Mouse (Mus musculus): ENCODE results near the gene Limd2. TPM values are rescaled to one million over a fixed set of nuclear protein-coding genes. Genes with fewer than 3 reads are reported as not detected.
"Not testable (repeated sequence)": the region's sequence is repeated elsewhere in the genome, so short reads cannot be mapped to it uniquely, and the experiment has no call there.

Limd2 gene
- polyA plus RNA-seq, 1 experiment from 2014 or later: 187 TPM

DNA sequence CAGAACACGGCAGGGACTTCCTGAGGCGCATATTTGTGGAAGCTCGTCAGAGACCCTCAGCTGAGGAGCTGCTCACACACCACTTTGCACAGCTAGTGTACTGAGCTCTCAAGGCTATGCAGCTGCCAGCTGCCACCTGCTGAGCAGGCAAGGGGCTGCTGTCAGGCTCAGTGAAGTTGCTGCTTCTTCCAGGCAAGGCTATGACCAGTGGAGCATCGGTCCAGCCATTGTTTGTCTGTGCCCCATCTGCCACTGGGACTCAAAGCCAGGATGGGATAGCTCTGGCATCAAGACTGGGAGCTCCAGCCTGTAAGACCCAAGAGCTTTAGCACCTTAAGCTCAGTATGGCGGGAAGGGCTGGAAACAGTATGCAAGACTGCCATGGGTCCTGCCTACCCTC lies 6.6 kb downstream of the Limd2 start:
- Histone ChIP-seq H3K4me2 (no peak overlapping the region), H3K27me3 (no peaks in the 10 kb centered on the region), H3K27ac (replicated peaks) (peak overlapping the region; percentile 42; the same call in 1 of the 2 replicates), H3K4me3 (no peak overlapping the region), H3K36me3 (peaks cover 89% of the 10 kb centered on the region), H3K9ac (no peak overlapping the region), H3K4me1 (replicated peaks) (peaks cover 34% of the 10 kb centered on the region), H3K9me3 (no peaks in the 10 kb centered on the region)
- no peak for ATAC-seq (ENCODE audit: low read depth)
- 85% methylated on average over 5 of the region's 5 CpGs for WGBS

DNA sequence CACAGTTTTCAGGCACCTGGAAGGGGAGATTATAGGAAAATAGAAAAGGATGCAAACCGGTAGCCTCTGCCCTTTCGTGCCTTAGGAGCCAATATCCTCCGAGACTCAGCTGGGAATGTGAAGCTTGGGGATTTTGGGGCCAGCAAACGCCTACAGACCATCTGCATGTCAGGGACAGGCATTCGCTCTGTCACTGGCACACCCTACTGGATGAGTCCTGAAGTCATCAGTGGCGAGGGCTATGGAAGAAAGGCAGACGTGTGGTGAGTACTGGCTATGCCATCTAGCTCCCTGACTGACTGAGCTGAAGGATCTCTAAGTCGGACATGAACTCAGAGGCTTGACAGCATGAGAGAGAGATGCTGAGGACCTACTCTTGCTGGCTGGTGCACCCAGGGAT lies 8.5 kb downstream of the Limd2 start:
- Histone ChIP-seq H3K9me3 (no peaks in the 10 kb centered on the region), H3K4me2 (no peak overlapping the region), H3K4me1 (replicated peaks) (peaks cover 15% of the 10 kb centered on the region), H3K27me3 (no peaks in the 10 kb centered on the region), H3K9ac (no peak overlapping the region), H3K4me3 (no peak overlapping the region), H3K36me3 (peaks cover 91% of the 10 kb centered on the region), H3K27ac (replicated peaks) (no peak overlapping the region)
- 77% methylated on average over 8 of the region's 8 CpGs for WGBS
- no peak for ATAC-seq (ENCODE audit: low read depth)

DNA sequence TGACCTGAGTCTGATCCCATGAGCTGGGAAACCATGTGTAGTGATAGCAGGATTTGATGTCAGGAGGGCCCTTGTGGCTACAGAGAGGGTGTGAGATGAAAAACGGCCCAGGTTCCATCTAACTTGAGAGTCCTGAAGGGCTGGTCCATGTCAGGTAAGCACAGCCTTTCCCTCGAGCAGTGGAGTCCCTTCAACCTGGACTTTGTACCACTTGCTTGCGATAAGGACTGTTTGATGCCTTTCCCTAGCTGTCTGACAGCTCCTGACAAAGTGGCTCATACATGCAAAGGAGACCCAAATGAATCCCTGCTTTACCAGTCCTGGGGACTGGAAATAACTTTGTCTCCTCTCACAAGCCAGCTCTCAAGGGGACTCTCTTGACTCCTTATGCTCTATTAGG lies 9.4 kb downstream of the Limd2 start:
- no peak overlapping the region for H3K9ac ChIP-seq
- H3K27me3 ChIP-seq: no peaks in the 10 kb centered on the region
- no peak overlapping the region for H3K4me3 ChIP-seq
- H3K9me3 ChIP-seq: no peaks in the 10 kb centered on the region
- H3K27ac ChIP-seq (replicated peaks): no peak overlapping the region
- no peak overlapping the region for H3K4me2 ChIP-seq
- peaks cover 89% of the 10 kb centered on the region for H3K36me3 ChIP-seq
- H3K4me1 ChIP-seq (replicated peaks): peaks cover 6% of the 10 kb centered on the region
- ATAC-seq (ENCODE audit: low read depth): no peak
- 86% methylated on average over 3 of the region's 3 CpGs for WGBS

DNA sequence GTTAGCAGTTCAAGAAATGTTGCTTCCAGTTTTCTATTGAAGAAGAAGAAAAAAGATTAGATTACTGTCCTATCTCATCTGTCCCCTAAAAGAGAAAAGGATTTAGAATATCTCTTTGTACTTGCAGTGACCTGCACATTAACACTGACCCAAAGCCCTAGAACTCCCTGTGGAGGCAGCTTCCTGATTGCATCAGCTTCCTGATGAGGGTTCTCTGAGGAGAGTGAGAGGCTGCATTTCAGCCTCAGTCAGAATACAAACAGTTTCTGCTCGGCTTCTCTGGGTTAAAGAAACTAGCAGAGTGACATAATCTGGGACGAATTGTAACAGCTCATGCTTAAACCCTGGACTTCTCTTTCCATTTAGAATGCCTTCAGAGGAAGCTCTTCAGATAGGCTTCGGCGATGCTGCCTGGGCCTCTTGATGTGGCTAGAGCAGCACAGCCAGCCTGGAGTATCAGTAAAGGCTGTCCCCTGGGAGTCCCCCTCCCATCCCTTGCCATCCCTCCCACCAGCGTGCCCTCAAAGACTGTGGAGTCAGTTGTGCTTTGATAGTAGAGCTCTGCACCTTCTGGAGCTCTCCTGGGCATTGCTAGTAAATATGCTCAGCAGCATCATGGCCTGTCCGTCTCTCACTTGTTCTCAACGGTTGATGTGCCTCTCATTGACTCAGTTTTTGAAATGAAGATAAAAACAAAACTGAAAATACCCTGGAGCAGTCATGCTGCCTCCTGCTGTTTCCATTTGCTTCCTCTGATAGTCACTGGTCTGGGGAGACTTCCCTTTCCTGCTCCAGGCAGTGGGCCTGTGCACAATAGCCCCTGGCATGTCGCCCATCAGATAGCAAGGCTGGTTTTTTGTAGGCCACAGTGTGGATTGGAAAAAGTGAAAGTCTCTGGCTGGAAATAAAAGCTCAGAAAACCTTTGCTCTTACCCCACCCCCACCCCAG lies 25.8 kb downstream of the Limd2 start:
- peak overlapping the region; percentile 85 for H3K27ac ChIP-seq (replicated peaks)
- H3K4me2 ChIP-seq: peak overlapping the region; percentile 27
- no peak overlapping the region for H3K4me3 ChIP-seq
- H3K9me3 ChIP-seq: no peaks in the 10 kb centered on the region
- H3K27me3 ChIP-seq: no peaks in the 10 kb centered on the region
- WGBS: 33% methylated on average over 8 of the region's 8 CpGs
- H3K36me3 ChIP-seq: peaks cover 19% of the 10 kb centered on the region
- ATAC-seq (ENCODE audit: low read depth): peak; percentile 59
- H3K4me1 ChIP-seq (replicated peaks): peaks cover 15% of the 10 kb centered on the region
- H3K9ac ChIP-seq: no peak overlapping the region; the same call in 1 of the 2 replicates

DNA sequence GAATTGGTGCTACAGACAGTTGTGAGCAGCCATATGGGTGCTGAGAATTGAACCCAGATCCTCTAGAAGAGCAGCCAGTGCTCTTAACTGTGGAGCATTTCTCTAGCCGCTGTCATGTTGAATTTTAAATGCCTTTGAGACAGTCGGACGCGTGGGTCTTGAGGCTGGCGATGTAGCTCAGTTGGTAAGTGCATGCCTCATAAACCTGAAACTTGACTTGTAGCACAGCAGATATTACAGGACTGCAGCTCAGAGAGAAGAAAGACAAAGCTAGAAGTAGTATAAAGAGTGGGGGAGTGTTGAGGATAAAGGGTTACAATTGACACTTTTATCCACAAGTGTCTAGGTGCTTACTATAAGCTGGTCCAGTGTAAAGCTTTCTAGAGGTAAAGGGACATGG lies 28.1 kb downstream of the Limd2 start:
- no peaks in the 10 kb centered on the region for H3K9me3 ChIP-seq
- H3K27ac ChIP-seq (replicated peaks): no peak overlapping the region
- no peak overlapping the region for H3K4me3 ChIP-seq
- no peak overlapping the region for H3K4me2 ChIP-seq
- peaks cover 26% of the 10 kb centered on the region for H3K36me3 ChIP-seq
- 93% methylated on average over 5 of the region's 5 CpGs for WGBS
- H3K27me3 ChIP-seq: no peaks in the 10 kb centered on the region
- no peak overlapping the region for H3K9ac ChIP-seq
- ATAC-seq (ENCODE audit: low read depth): no peak
- peaks cover 15% of the 10 kb centered on the region for H3K4me1 ChIP-seq (replicated peaks)

DNA sequence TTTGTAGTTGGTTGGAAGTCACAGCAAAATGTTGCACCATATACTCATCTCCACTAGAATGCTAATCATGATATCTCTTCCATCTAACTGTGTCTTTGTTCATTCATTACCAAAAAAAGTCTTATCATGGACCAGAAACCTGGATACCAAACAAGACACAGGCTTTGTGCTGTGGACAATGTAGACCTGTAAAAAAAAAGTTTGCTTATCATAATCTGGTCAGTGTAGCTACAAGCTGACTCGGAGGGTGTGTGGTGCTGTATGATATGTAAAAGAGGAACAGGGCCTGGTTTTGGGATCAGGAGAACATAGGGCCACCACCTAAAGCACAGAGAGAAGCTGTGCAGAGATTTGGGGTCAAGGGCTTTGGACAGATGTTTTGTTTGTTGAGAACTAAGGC lies 31.2 kb downstream of the Limd2 start:
- H3K27me3 ChIP-seq: no peaks in the 10 kb centered on the region
- H3K4me1 ChIP-seq (replicated peaks): peaks cover 5% of the 10 kb centered on the region
- peaks cover 41% of the 10 kb centered on the region for H3K36me3 ChIP-seq
- H3K9ac ChIP-seq: no peak overlapping the region
- H3K4me3 ChIP-seq: no peak overlapping the region
- WGBS: 90% methylated on average over 1 of the region's 1 CpGs
- no peak for ATAC-seq (ENCODE audit: low read depth)
- H3K27ac ChIP-seq (replicated peaks): no peak overlapping the region
- no peak overlapping the region for H3K4me2 ChIP-seq
- H3K9me3 ChIP-seq: no peaks in the 10 kb centered on the region

DNA sequence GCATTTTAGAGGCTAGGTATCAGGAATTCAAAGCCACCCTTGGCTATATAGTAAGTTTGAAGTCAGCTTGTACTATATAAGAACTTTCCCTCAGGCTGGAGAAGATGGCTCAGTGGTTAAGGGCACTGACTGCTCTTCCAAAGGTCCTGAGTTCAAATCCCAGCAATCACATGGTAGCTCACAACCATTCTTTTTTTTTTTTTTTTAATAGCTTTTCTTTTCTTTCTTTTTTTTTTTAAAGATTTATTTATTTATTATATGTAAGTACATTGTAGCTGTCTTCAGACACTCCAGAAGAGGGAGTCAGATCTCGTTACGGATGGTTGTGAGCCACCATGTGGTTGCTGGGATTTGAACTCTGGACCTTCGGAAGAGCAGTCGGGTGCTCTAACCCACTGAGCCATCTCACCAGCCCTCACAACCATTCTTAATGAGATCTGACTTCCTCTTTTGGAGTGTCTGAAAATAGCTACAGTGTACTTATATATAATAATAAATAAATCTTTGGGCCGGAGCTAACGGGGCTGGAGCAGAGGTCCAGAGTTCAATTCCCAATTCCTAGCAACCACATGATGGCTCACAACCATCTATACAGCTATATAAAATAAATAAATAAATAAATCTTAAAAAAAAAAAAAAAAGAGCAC lies 33.8 kb downstream of the Limd2 start:
- not testable (repeated sequence) for H3K4me3 ChIP-seq; H3K4me2 ChIP-seq; ATAC-seq (ENCODE audit: low read depth); H3K27me3 ChIP-seq; H3K9ac ChIP-seq; H3K9me3 ChIP-seq; H3K4me1 ChIP-seq (replicated peaks); H3K27ac ChIP-seq (replicated peaks)
- WGBS: 98% methylated on average over 4 of the region's 6 CpGs
- peaks cover 63% of the 10 kb centered on the region for H3K36me3 ChIP-seq

DNA sequence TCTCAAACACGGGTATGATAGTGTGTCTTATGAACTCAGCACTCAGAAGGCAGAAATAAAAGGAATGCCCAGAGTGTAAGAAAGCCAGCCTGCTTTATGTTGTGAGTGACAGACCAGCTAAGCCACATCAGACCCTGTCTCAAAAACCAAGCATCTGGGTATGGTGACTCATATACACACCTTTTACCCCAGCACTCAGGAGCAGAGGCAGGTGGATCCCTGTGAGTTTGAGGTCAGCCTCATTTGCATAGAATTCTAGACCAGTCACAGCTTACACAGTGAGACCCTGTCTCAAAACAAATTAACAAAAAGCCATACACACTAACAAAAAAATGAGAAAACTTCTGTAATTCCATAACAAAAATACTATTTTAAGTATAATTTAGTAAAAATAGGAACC lies 34.8 kb downstream of the Limd2 start:
- ATAC-seq (ENCODE audit: low read depth): no peak
- Histone ChIP-seq H3K9me3 (no peaks in the 10 kb centered on the region), H3K27me3 (no peaks in the 10 kb centered on the region), H3K4me2 (no peak overlapping the region), H3K36me3 (peaks cover 64% of the 10 kb centered on the region), H3K9ac (no peak overlapping the region), H3K4me3 (no peak overlapping the region), H3K27ac (replicated peaks) (no peak overlapping the region), H3K4me1 (replicated peaks) (no peaks in the 10 kb centered on the region)
- WGBS: 83% methylated on average over 1 of the region's 1 CpGs

DNA sequence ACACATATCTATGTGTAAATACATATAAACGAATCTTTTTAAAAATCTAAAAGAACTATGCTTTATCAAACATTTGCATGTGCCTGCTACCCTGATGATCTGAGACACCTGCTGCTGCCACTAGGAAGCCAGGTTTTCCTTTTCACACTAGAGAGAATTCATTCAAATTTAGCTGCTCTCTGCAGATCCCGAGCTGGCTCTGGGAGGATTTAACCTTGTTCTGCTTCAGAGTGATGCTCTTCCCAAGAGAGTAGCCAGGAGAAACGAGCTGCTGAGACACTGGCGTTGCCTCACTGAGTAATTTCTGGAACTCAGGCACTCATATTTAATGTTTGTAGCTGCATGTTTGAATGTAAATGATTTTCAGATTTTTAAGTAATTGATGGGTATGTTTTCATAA lies 35.9 kb downstream of the Limd2 start:
- H3K9ac ChIP-seq: no peak overlapping the region
- peaks cover 65% of the 10 kb centered on the region for H3K36me3 ChIP-seq
- WGBS: 85% methylated on average over 4 of the region's 4 CpGs

DNA sequence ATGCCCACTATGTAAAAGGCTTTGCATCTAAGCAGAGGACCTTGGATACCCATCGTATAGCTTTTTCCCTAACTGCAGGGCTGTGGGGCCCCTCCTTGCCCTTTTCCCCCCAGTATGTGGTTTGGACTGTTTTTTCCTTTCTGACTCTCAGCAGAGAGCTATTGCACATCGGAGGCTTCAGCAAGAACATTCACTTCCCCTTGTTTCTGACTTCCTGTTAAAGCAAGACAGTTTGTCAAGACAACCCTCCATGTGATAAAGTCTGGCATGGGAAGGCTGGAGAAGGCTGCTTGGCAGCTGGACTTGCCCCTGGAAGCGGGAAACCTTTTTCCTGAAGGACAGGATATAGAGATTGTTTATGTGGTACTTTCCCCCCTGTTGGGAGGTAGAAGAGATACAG lies 37.9 kb downstream of the Limd2 start:
- Histone ChIP-seq H3K9me3 (no peaks in the 10 kb centered on the region), H3K4me1 (replicated peaks) (no peaks in the 10 kb centered on the region), H3K36me3 (peaks cover 69% of the 10 kb centered on the region), H3K27me3 (no peaks in the 10 kb centered on the region), H3K4me3 (no peak overlapping the region), H3K4me2 (no peak overlapping the region), H3K27ac (replicated peaks) (0 out of 2 replicates have a peak overlapping the region, but pooled peaks have one; percentile 18), H3K9ac (no peak overlapping the region)
- WGBS: 83% methylated on average over 3 of the region's 3 CpGs
- no peak for ATAC-seq (ENCODE audit: low read depth)

More for the DNA sequence above, 35.9 kb downstream of the Limd2 start:
- Histone ChIP-seq H3K27me3 (no peaks in the 10 kb centered on the region), H3K9me3 (no peaks in the 10 kb centered on the region), H3K4me1 (replicated peaks) (no peaks in the 10 kb centered on the region), H3K27ac (replicated peaks) (no peak overlapping the region), H3K4me3 (no peak overlapping the region), H3K4me2 (no peak overlapping the region)
- ATAC-seq (ENCODE audit: low read depth): no peak

DNA sequence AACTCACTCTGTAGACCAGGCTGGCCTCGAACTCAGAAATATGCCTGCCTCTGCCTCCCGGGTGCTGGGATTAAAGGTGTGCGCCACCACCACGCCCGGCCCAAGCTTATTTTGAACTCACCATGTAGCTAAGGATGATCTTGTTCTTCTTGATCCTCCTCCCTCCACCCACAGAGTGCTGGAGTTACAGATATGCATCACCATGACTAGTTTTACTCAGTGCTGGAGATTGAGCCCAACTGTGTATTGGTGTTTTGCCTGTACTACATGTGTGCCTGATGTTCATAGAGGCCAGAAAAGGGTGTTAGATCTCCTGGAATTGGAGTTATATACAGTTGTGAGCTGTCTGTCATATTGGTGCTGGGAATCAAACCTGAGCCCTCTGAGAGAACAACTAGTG lies 38.4 kb downstream of the Limd2 start:
- no peak for ATAC-seq (ENCODE audit: low read depth)
- Histone ChIP-seq H3K4me1 (replicated peaks) (no peaks in the 10 kb centered on the region), H3K9me3 (no peaks in the 10 kb centered on the region), H3K36me3 (peaks cover 74% of the 10 kb centered on the region), H3K4me3 (no peak overlapping the region), H3K4me2 (no peak overlapping the region), H3K27ac (replicated peaks) (0 out of 2 replicates have a peak overlapping the region, but pooled peaks have one; percentile 18), H3K9ac (no peak overlapping the region), H3K27me3 (no peaks in the 10 kb centered on the region)
- WGBS: 95% methylated on average over 5 of the region's 5 CpGs

DNA sequence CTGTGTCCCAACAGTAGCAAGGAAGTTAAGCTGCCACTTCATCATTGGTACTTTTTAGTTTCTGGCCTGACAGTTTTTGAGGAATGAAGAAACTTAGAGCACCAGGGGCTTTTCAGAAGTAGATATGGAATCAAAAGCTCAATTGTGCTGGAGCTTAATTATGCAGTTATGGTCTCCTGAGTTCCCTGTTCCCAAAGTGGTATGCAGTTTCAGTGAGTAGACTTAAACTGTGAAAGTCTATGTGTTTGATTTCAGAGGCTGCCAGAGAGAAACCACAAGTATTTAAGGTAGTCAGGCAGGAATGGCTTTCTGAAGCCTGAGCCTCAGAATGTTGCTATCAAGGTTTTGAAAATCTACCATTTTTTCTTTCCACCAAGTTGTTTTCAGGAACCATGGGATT lies 49.0 kb downstream of the Limd2 start:
- H3K4me3 ChIP-seq: no peak overlapping the region
- H3K9me3 ChIP-seq: no peaks in the 10 kb centered on the region
- H3K36me3 ChIP-seq: peaks cover 47% of the 10 kb centered on the region
- ATAC-seq (ENCODE audit: low read depth): no peak
- H3K27ac ChIP-seq (replicated peaks): no peak overlapping the region
- no peaks in the 10 kb centered on the region for H3K27me3 ChIP-seq
- no peak overlapping the region for H3K9ac ChIP-seq
- no peak overlapping the region for H3K4me2 ChIP-seq
- no peaks in the 10 kb centered on the region for H3K4me1 ChIP-seq (replicated peaks)

Measured in neural tube, embryonic 13.5 days (tissue).